Mouse (Mus musculus) embryonic facial prominence, embryonic 14.5 days (tissue): ENCODE measurements around the gene B3gnt8. TPM values are rescaled to one million over a fixed set of nuclear protein-coding genes. Genes with fewer than 3 reads are reported as not detected.

ENCODE experiments used
- ATAC-seq: fragments of 200-750 bp; cut with Nextera tagmentation; 2 replicates; pipeline ENCODE4 v1.8.0; 2017; ENCODE audit warnings: low read depth, moderate number of reproducible peaks, moderate TSS enrichment
- DNase-seq: peaks from one replicate; pipeline ENCODE4 v3.0.0-alpha.2; 2015; ENCODE audit warnings: low spot score
- H3K27ac ChIP-seq: fragments of 300-500 bp; sonication (generic); replicated peaks from 2 replicates; pipeline ENCODE4 v1.5.1; 2014; ENCODE audit warnings: low read depth, mild to moderate bottlenecking, low read length, moderate library complexity
- H3K27me3 ChIP-seq: fragments of 300-500 bp; sonication (generic); replicated peaks from 2 replicates; pipeline ENCODE4 v1.6.1; 2014; ENCODE audit warnings: low read length; ENCODE audit not compliant: control insufficient read depth, insufficient read depth
- H3K36me3 ChIP-seq: fragments of 300-500 bp; sonication (generic); 2 replicates; pipeline ENCODE4 v1.6.1; 2014; ENCODE audit warnings: low read length, mixed read lengths; ENCODE audit not compliant: control insufficient read depth, insufficient read depth
- H3K4me1 ChIP-seq: fragments of 300-500 bp; sonication (generic); 2 replicates; pipeline ENCODE4 v1.6.1; 2014; ENCODE audit warnings: antibody characterized with exemption, low read length; ENCODE audit not compliant: control insufficient read depth, insufficient read depth
- H3K4me2 ChIP-seq: fragments of 300-500 bp; sonication (generic); 2 replicates; pipeline ENCODE4 v1.6.1; 2014; ENCODE audit warnings: low read depth, mild to moderate bottlenecking, low read length, moderate library complexity, mixed read lengths
- H3K4me3 ChIP-seq: fragments of 300-500 bp; sonication (generic); 2 replicates; pipeline ENCODE4 v1.5.1; 2014; ENCODE audit warnings: low read depth, mild to moderate bottlenecking, low read length
- H3K9ac ChIP-seq: fragments of 300-500 bp; sonication (generic); 2 replicates; pipeline ENCODE4 v1.6.1; 2014; ENCODE audit warnings: low read depth, mild to moderate bottlenecking, low read length, moderate library complexity, mixed read lengths
- H3K9me3 ChIP-seq: fragments of 300-500 bp; sonication (generic); 2 replicates; pipeline ENCODE4 v1.6.1; 2016; ENCODE audit warnings: low read length; ENCODE audit not compliant: control insufficient read depth
- WGBS: fragments of 180-500 bp; shearing (Covaris S2); extraction: QIAGEN DNeasy Blood & Tissue Kit; methylation state at CpG from one replicate; pipeline ENCODE4 v1.1.7; 2014; 5-methylcytosine and 5-hydroxymethylcytosine counted together
- polyA plus RNA-seq: library from polyadenylated mRNA; unstranded; fragments of >200 nt; fragmentation: Nextera tagmentation; extraction: Ambion mirVana; gene quantifications from 2 replicates; pipeline ENCODE4 v1.2.1, GENCODE M21; 2014

The B3gnt8 gene
- polyA plus RNA-seq, 1 experiment from 2014 or later: 5.8 TPM

DNA sequence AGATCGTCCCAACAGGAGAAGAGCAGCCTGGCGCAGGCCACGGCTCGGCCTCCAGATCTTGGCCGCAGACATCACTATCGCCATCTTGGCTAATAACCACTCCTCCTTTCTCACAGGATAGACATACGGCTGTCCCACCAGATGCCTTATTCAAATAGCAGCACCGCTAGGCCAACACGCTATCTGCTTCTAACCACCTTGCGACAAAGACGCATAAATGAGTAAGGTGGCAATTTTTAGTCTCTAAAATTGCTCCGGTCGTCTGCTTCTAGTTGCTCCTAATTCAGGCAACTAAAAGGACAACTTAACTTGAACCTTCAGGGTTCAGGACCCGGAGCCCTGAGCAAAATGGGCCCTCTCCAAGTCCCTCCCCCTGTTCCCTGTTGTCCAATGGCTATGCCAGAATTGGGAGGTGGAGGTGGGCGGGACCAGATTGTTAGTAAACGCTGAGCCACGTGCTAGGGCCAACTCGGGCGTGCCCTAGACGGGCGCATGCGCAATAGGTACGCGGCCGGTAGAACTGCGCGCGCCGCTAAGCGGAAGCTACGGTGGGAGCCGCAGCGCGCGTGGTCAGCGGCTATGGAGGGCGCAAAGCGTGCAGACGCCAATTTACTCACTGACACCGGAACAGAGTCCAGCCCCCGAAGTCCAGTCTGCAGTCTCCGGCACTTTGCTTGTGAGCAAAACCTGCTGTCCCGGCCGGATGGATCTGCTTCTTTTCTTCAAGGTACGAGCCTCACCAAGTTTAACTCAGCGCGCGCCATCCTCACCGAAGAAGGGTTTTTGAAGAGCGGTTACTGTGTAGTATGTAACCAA lies 32.4 kb downstream of the B3gnt8 start, which contains the start of the genes Bckdha and Exosc5:
TSS of gene Bckdha (minus strand) at position 325 of the 816 bp plus-strand sequence.
TSS of gene Exosc5 (plus strand) at position 508 of the 816 bp plus-strand sequence.
- H3K27me3 ChIP-seq: no peaks in the 10 kb centered on the region
- H3K4me2 ChIP-seq: peak within 1 kb of the TSS; percentile 82
- peak within 1 kb of the TSS; percentile 71; the same call in 1 of the 2 replicates for H3K27ac ChIP-seq
- under 1% methylated on average over 50 of the region's 50 CpGs for WGBS
- peak within 1 kb of the TSS; percentile 63 for H3K4me3 ChIP-seq
- H3K4me1 ChIP-seq: peaks cover 8% of the 10 kb centered on the region
- peak; percentile 99 for ATAC-seq
- H3K9ac ChIP-seq: peak within 1 kb of the TSS; percentile 77
- peaks cover 13% of the 10 kb centered on the region; the same call in 1 of the 2 replicates for H3K36me3 ChIP-seq
- H3K9me3 ChIP-seq: no peaks in the 10 kb centered on the region
- DNase-seq: peak; percentile 100

DNA sequence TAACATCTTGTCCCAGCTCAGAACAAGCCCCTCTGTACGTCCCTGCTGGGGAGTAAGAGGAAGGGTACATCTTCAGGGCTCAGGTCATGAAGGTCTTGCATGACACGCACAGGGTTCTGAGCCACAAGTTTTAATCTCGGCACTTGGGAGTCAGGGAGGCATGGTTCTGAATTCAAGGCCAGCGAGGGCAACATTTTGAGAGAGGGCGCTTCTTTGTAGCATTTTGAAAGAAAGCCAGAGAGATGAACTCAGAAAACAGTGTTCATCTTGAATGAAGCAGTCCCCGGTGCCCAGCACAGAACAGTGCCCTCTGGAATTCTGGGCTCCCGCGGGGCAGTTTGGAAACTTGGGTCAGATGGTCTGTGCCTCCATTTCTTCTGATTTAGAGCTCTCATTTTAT lies 39.9 kb downstream of the B3gnt8 start:
- 95% methylated on average over 8 of the region's 8 CpGs for WGBS
- H3K36me3 ChIP-seq: peaks cover 43% of the 10 kb centered on the region
- no peak for DNase-seq

DNA sequence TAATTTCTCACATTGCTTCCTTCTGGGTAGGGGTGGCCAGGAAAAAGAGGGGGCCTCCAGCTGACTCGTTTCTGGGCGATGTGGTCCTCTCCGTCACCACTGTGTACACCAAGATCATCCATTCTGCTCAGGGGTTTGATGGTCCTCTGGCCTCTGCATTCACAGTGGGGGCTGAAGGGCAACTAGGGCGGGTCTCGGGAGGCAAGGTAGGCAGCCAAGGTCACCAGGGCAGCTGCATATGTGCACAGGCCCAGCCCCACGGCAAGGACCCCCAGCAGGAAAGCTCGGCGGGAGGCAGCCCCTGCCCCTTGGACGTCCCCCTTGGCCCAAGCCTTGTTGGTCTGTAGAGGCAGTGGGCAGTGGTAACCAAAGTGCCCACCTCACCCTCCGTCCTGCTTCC lies 42.7 kb downstream of the B3gnt8 start:
- Histone ChIP-seq H3K9me3 (no peaks in the 10 kb centered on the region), H3K9ac (no peak overlapping the region), H3K27me3 (peaks cover 12% of the 10 kb centered on the region), H3K36me3 (peaks cover 27% of the 10 kb centered on the region), H3K4me1 (no peaks in the 10 kb centered on the region), H3K4me3 (no peak overlapping the region), H3K27ac (no peak overlapping the region), H3K4me2 (no peak overlapping the region)
- no peak for DNase-seq
- no peak for ATAC-seq
- WGBS: 91% methylated on average over 6 of the region's 10 CpGs

More for the DNA sequence above, 39.9 kb downstream of the B3gnt8 start:
- no peaks in the 10 kb centered on the region for H3K4me1 ChIP-seq
- no peak overlapping the region for H3K4me2 ChIP-seq
- no peak overlapping the region for H3K4me3 ChIP-seq
- no peak overlapping the region for H3K9ac ChIP-seq
- H3K27me3 ChIP-seq: no peaks in the 10 kb centered on the region
- H3K9me3 ChIP-seq: no peaks in the 10 kb centered on the region
- ATAC-seq: no peak
- H3K27ac ChIP-seq: no peak overlapping the region

DNA sequence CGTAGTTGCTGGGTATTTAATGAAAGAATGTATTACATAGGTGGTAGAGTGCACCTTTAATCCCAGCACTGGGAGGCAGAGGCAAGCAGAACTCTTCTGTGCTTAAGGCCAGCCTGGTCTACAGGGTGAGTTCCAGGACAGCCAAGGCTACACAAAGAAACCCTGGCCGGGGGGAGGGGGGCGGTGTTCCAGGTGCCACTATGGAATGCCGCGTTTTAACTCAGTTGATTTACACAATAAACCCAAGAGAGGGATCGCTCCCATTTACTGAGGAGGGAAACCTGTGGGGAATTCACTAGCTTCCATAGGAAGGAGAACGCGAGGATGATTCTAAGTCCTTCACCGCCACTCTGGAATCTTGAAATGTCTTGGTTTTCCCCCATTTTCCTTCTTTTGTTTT lies 43.2 kb downstream of the B3gnt8 start:
- Histone ChIP-seq H3K27ac (no peak overlapping the region), H3K4me1 (no peaks in the 10 kb centered on the region), H3K4me2 (no peak overlapping the region), H3K9me3 (no peaks in the 10 kb centered on the region), H3K4me3 (no peak overlapping the region), H3K27me3 (peaks cover 17% of the 10 kb centered on the region), H3K9ac (no peak overlapping the region), H3K36me3 (peaks cover 22% of the 10 kb centered on the region)
- WGBS: 76% methylated on average over 9 of the region's 9 CpGs
- ATAC-seq: no peak
- no peak for DNase-seq

DNA sequence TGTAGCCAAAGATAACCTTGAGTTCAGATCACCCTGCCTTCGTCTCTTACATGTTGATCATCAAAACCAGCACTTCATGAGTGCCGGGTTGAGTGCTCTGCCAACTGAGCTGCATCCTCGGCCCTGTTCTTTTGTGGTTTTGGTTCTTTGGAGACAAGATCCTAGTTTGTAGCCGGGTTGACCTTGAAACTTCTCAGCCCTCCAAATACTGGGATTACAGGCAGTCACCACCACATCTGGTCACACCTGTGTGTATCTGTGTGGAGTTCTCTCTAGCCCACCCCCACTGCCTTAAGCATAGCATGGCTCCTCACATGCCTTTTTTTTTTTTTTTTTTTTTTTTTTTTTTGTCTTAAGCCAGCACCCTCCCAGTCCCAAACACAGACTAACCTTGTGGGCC lies 43.6 kb downstream of the B3gnt8 start:
- Histone ChIP-seq H3K4me2 (no peak overlapping the region), H3K4me1 (no peaks in the 10 kb centered on the region), H3K36me3 (peaks cover 18% of the 10 kb centered on the region), H3K9ac (no peak overlapping the region), H3K27ac (no peak overlapping the region), H3K4me3 (no peak overlapping the region), H3K27me3 (peaks cover 22% of the 10 kb centered on the region), H3K9me3 (no peaks in the 10 kb centered on the region)
- no peak for DNase-seq
- no peak for ATAC-seq
- WGBS: 87% methylated on average over 4 of the region's 4 CpGs

DNA sequence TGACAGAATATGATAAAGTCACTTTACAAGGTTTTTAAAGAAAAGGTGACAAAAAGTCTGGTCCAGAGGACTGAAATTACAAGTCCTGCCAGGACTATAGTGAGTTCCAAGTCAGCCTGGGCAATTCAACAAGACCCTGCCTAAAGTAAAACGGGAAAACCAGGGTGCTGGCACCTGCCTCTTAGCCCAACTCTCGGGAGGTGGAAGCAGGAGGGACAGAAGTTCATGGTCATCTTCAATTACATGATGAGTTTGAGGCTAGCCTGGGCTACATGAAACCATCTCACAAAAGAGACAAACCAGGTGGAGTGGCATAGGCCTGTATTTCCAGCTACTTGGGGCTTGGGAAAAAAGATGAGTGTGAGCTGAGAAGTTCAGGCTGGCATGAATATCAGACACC lies 45.2 kb downstream of the B3gnt8 start:
- no peak for ATAC-seq
- H3K9me3 ChIP-seq: no peaks in the 10 kb centered on the region
- peaks cover 4% of the 10 kb centered on the region; the same call in 1 of the 2 replicates for H3K4me1 ChIP-seq
- H3K27me3 ChIP-seq: peaks cover 34% of the 10 kb centered on the region
- no peak overlapping the region for H3K27ac ChIP-seq
- H3K9ac ChIP-seq: no peak overlapping the region
- H3K4me3 ChIP-seq: no peak overlapping the region
- H3K4me2 ChIP-seq: no peak overlapping the region
- 79% methylated on average over 2 of the region's 2 CpGs for WGBS
- DNase-seq: no peak
- H3K36me3 ChIP-seq: peaks cover 16% of the 10 kb centered on the region; the same call in 1 of the 2 replicates

DNA sequence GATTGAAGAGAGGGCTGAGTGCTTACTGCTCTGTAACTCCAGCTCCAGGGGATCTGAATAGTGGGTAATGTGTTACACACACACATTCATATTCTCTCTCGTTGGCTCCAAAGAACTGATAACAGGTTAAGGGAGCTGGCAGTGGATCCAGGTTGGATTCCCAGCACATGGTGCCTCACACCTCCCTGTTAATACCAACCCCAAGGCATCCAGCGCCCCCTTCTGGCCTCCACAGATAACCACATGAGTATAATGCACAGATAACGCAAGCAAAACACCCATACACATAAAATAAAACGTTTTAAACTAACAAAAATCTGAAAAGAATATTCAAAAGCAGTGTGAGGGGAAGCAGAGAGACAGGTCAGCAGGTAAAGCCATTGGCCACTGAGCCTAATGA lies 46.0 kb downstream of the B3gnt8 start:
- 51% methylated on average over 4 of the region's 4 CpGs for WGBS
- no peak overlapping the region for H3K4me3 ChIP-seq
- H3K9me3 ChIP-seq: no peaks in the 10 kb centered on the region
- H3K4me2 ChIP-seq: no peak overlapping the region
- ATAC-seq (no peak), DNase-seq (no peak)
- H3K4me1 ChIP-seq: peaks cover 4% of the 10 kb centered on the region; the same call in 1 of the 2 replicates
- peaks cover 16% of the 10 kb centered on the region; the same call in 1 of the 2 replicates for H3K36me3 ChIP-seq
- no peak overlapping the region for H3K27ac ChIP-seq
- H3K27me3 ChIP-seq: peaks cover 36% of the 10 kb centered on the region
- no peak overlapping the region for H3K9ac ChIP-seq

DNA sequence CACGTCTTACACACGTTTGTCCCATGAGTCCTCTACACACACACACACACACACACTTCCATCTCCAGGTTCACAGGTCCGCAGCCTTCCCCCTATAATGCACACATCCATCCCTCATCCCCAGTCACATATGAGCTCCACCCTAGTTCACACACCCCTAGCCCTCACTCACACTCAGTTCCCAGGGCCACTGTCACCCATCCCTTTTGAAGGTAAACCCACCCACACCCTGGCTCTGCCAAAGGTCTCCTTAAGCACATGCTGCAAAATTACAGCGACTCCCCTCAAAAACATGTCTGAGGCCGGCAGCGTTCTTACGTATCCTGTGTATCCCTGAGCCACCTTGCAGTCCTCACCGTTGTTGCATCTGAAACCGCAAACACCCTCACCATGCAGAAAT lies 47.8 kb downstream of the B3gnt8 start:
- WGBS: 24% methylated on average over 9 of the region's 9 CpGs
- H3K27ac ChIP-seq: no peak overlapping the region
- H3K9ac ChIP-seq: no peak overlapping the region
- peaks cover 4% of the 10 kb centered on the region; the same call in 1 of the 2 replicates for H3K4me1 ChIP-seq
- peaks cover under 1% of the 10 kb centered on the region; the same call in 1 of the 2 replicates for H3K36me3 ChIP-seq
- ATAC-seq (no peak), DNase-seq (no peak)
- no peaks in the 10 kb centered on the region for H3K9me3 ChIP-seq
- H3K27me3 ChIP-seq: peaks cover 36% of the 10 kb centered on the region
- H3K4me2 ChIP-seq: peak overlapping the region; percentile 49; the same call in 1 of the 2 replicates
- peak overlapping the region; percentile 28 for H3K4me3 ChIP-seq
